Mouse (Mus musculus): ENCODE measurements around the gene St6galnac3. TPM values are rescaled to one million over a fixed set of nuclear protein-coding genes. Genes with fewer than 3 reads are reported as not detected.
A peak's percentile ranks its signal among the peaks of the same experiment; 100 is the strongest.

St6galnac3 gene
- polyA plus RNA-seq, 1 experiment from 2014 or later = 48.6 TPM

GRCm38 (mm10) chr3:153276830-153277388, 448.1 kb downstream of the St6galnac3 start:
- no peaks in the 10 kb centered on the region; the same call in 1 of the 2 replicates for H3K9me3 ChIP-seq (replicated peaks)
- H3K27me3 ChIP-seq = no peaks in the 10 kb centered on the region
- ATAC-seq (ENCODE audit: insufficient number of reproducible peaks, low FRiP score, low TSS enrichment, low read depth) = no peak
- no peaks in the 10 kb centered on the region for H3K36me3 ChIP-seq
- peak overlapping the region; percentile 27; the same call in 1 of the 2 replicates for H3K4me2 ChIP-seq (replicated peaks)
- no peak overlapping the region for H3K9ac ChIP-seq
- H3K4me1 ChIP-seq = peaks cover 24% of the 10 kb centered on the region
- 17% methylated on average over 16 of the region's 16 CpGs for WGBS
- no peak overlapping the region for H3K27ac ChIP-seq (replicated peaks)
- H3K4me3 ChIP-seq (replicated peaks) = no peak overlapping the region

- no peak for ATAC-seq (ENCODE audit: insufficient number of reproducible peaks, low FRiP score, low TSS enrichment, low read depth)
- 30% methylated on average over 8 of the region's 8 CpGs for WGBS
Measured at GRCm38 (mm10) chr3:153276101-153276829, 448.7 kb downstream of the St6galnac3 start.

GRCm38 (mm10) chr3:153272241-153272640, 452.7 kb downstream of the St6galnac3 start:
- Histone ChIP-seq H3K4me3 (replicated peaks) (no peak overlapping the region), H3K4me1 (peaks cover 12% of the 10 kb centered on the region), H3K27ac (replicated peaks) (no peak overlapping the region), H3K27me3 (no peaks in the 10 kb centered on the region), H3K36me3 (no peaks in the 10 kb centered on the region), H3K9me3 (replicated peaks) (no peaks in the 10 kb centered on the region; the same call in 1 of the 2 replicates), H3K9ac (no peak overlapping the region), H3K4me2 (replicated peaks) (no peak overlapping the region)
- no peak for ATAC-seq (ENCODE audit: insufficient number of reproducible peaks, low FRiP score, low TSS enrichment, low read depth)
- 47% methylated on average over 1 of the region's 1 CpGs for WGBS

More at GRCm38 (mm10) chr3:153276101-153276829, 448.7 kb downstream of the St6galnac3 start:
- Histone ChIP-seq H3K4me1 (peaks cover 24% of the 10 kb centered on the region), H3K9me3 (replicated peaks) (no peaks in the 10 kb centered on the region; the same call in 1 of the 2 replicates), H3K4me3 (replicated peaks) (no peak overlapping the region), H3K27me3 (no peaks in the 10 kb centered on the region), H3K27ac (replicated peaks) (no peak overlapping the region), H3K4me2 (replicated peaks) (no peak overlapping the region), H3K36me3 (no peaks in the 10 kb centered on the region), H3K9ac (no peak overlapping the region)

- ATAC-seq (ENCODE audit: insufficient number of reproducible peaks, low FRiP score, low TSS enrichment, low read depth) = no peak
- Histone ChIP-seq H3K27ac (replicated peaks) (no peak overlapping the region), H3K27me3 (no peaks in the 10 kb centered on the region), H3K9ac (no peak overlapping the region), H3K4me3 (replicated peaks) (no peak overlapping the region), H3K4me2 (replicated peaks) (no peak overlapping the region), H3K4me1 (no peaks in the 10 kb centered on the region), H3K36me3 (no peaks in the 10 kb centered on the region), H3K9me3 (replicated peaks) (no peaks in the 10 kb centered on the region)
- 46% methylated on average over 8 of the region's 8 CpGs for WGBS
Measured at GRCm38 (mm10) chr3:153267397-153267796, 457.6 kb downstream of the St6galnac3 start.

- Histone ChIP-seq H3K9ac (no peak overlapping the region), H3K9me3 (replicated peaks) (no peaks in the 10 kb centered on the region), H3K27ac (replicated peaks) (no peak overlapping the region), H3K4me1 (peaks cover 12% of the 10 kb centered on the region; the same call in 1 of the 2 replicates), H3K4me2 (replicated peaks) (no peak overlapping the region), H3K27me3 (no peaks in the 10 kb centered on the region), H3K36me3 (no peaks in the 10 kb centered on the region), H3K4me3 (replicated peaks) (no peak overlapping the region)
- no peak for ATAC-seq (ENCODE audit: insufficient number of reproducible peaks, low FRiP score, low TSS enrichment, low read depth)
- WGBS = 83% methylated on average over 5 of the region's 5 CpGs
Measured at GRCm38 (mm10) chr3:153261985-153262384, 463.0 kb downstream of the St6galnac3 start.

GRCm38 (mm10) chr3:153260225-153260933, 464.6 kb downstream of the St6galnac3 start:
- 54% methylated on average over 7 of the region's 7 CpGs for WGBS
- H3K36me3 ChIP-seq = no peaks in the 10 kb centered on the region
- no peak overlapping the region for H3K27ac ChIP-seq (replicated peaks)
- no peak for ATAC-seq (ENCODE audit: insufficient number of reproducible peaks, low FRiP score, low TSS enrichment, low read depth)
- H3K4me1 ChIP-seq = peaks cover 12% of the 10 kb centered on the region; the same call in 1 of the 2 replicates
- H3K4me2 ChIP-seq (replicated peaks) = no peak overlapping the region
- no peaks in the 10 kb centered on the region for H3K27me3 ChIP-seq
- no peak overlapping the region for H3K4me3 ChIP-seq (replicated peaks)
- H3K9ac ChIP-seq = no peak overlapping the region
- no peaks in the 10 kb centered on the region for H3K9me3 ChIP-seq (replicated peaks)

- Histone ChIP-seq H3K9me3 (replicated peaks) (no peaks in the 10 kb centered on the region), H3K36me3 (no peaks in the 10 kb centered on the region), H3K4me3 (replicated peaks) (no peak overlapping the region), H3K27me3 (no peaks in the 10 kb centered on the region), H3K4me2 (replicated peaks) (no peak overlapping the region), H3K27ac (replicated peaks) (no peak overlapping the region), H3K4me1 (0 out of 2 replicates have a peak, but pooled peaks cover 3% of the 10 kb centered on the region), H3K9ac (no peak overlapping the region)
- ATAC-seq (ENCODE audit: insufficient number of reproducible peaks, low FRiP score, low TSS enrichment, low read depth) = no peak
- WGBS = 89% methylated on average over 8 of the region's 8 CpGs
Measured at GRCm38 (mm10) chr3:153255910-153256309, 469.1 kb downstream of the St6galnac3 start.

GRCm38 (mm10) chr3:153251653-153252052, 473.3 kb downstream of the St6galnac3 start:
- Histone ChIP-seq H3K4me2 (replicated peaks) (no peak overlapping the region), H3K4me1 (peaks cover 6% of the 10 kb centered on the region; the same call in 1 of the 2 replicates), H3K27me3 (no peaks in the 10 kb centered on the region), H3K9me3 (replicated peaks) (no peaks in the 10 kb centered on the region), H3K36me3 (no peaks in the 10 kb centered on the region), H3K4me3 (replicated peaks) (no peak overlapping the region), H3K27ac (replicated peaks) (no peak overlapping the region), H3K9ac (no peak overlapping the region)
- 94% methylated on average over 3 of the region's 3 CpGs for WGBS
- ATAC-seq (ENCODE audit: insufficient number of reproducible peaks, low FRiP score, low TSS enrichment, low read depth) = no peak

GRCm38 (mm10) chr3:153250598-153251257, 474.2 kb downstream of the St6galnac3 start:
- Histone ChIP-seq H3K9me3 (replicated peaks) (no peaks in the 10 kb centered on the region), H3K27ac (replicated peaks) (no peak overlapping the region), H3K4me1 (peaks cover 11% of the 10 kb centered on the region), H3K4me3 (replicated peaks) (no peak overlapping the region), H3K4me2 (replicated peaks) (no peak overlapping the region), H3K36me3 (no peaks in the 10 kb centered on the region), H3K27me3 (no peaks in the 10 kb centered on the region), H3K9ac (no peak overlapping the region)
- ATAC-seq (ENCODE audit: insufficient number of reproducible peaks, low FRiP score, low TSS enrichment, low read depth) = no peak
- WGBS = 55% methylated on average over 9 of the region's 9 CpGs

- no peaks in the 10 kb centered on the region for H3K27me3 ChIP-seq
Measured at GRCm38 (mm10) chr3:153248866-153249265, 476.1 kb downstream of the St6galnac3 start.

GRCm38 (mm10) chr3:153248029-153248428, 476.9 kb downstream of the St6galnac3 start:
- no peak for ATAC-seq (ENCODE audit: insufficient number of reproducible peaks, low FRiP score, low TSS enrichment, low read depth)
- no peak overlapping the region for H3K27ac ChIP-seq (replicated peaks)
- H3K4me3 ChIP-seq (replicated peaks) = no peak overlapping the region
- no peaks in the 10 kb centered on the region for H3K9me3 ChIP-seq (replicated peaks)
- H3K4me1 ChIP-seq = peaks cover 11% of the 10 kb centered on the region
- H3K27me3 ChIP-seq = no peaks in the 10 kb centered on the region
- H3K9ac ChIP-seq = no peak overlapping the region
- H3K4me2 ChIP-seq (replicated peaks) = no peak overlapping the region
- WGBS = 43% methylated on average over 4 of the region's 4 CpGs
- no peaks in the 10 kb centered on the region for H3K36me3 ChIP-seq

More at GRCm38 (mm10) chr3:153248866-153249265, 476.1 kb downstream of the St6galnac3 start:
- no peak overlapping the region for H3K9ac ChIP-seq
- H3K36me3 ChIP-seq = no peaks in the 10 kb centered on the region
- H3K9me3 ChIP-seq (replicated peaks) = no peaks in the 10 kb centered on the region
- H3K4me1 ChIP-seq = peaks cover 11% of the 10 kb centered on the region
- no peak overlapping the region for H3K27ac ChIP-seq (replicated peaks)
- WGBS = 94% methylated on average over 2 of the region's 2 CpGs
- no peak overlapping the region for H3K4me3 ChIP-seq (replicated peaks)
- no peak for ATAC-seq (ENCODE audit: insufficient number of reproducible peaks, low FRiP score, low TSS enrichment, low read depth)
- H3K4me2 ChIP-seq (replicated peaks) = no peak overlapping the region

All from embryonic facial prominence, embryonic 15.5 days (tissue).